Mouse (Mus musculus) intestine, embryonic 16.5 days (tissue): Measurements from ENCODE around the gene Six1. TPM values are rescaled to one million over a fixed set of nuclear protein-coding genes. Genes with fewer than 3 reads are reported as not detected.
"Not testable (repeated sequence)": the region's sequence is repeated elsewhere in the genome, so short reads cannot be mapped to it uniquely, and the experiment has no call there.

Source experiments
- ATAC-seq: fragments of 200-750 bp; cut with Nextera tagmentation; 2 replicates; pipeline ENCODE4 v1.8.0; 2017; ENCODE audit warnings: moderate TSS enrichment, moderate library complexity
- H3K27ac ChIP-seq: fragments of 300-500 bp; sonication (generic); 2 replicates; pipeline ENCODE4 v1.5.1; 2014; ENCODE audit warnings: mild to moderate bottlenecking, low read length
- H3K27me3 ChIP-seq: fragments of 300-500 bp; sonication (generic); replicated peaks from 2 replicates; pipeline ENCODE4 v1.6.1; 2014; ENCODE audit warnings: low read length, control low read depth, mixed read lengths; ENCODE audit not compliant: control insufficient read depth, insufficient read depth
- H3K36me3 ChIP-seq: fragments of 300-500 bp; sonication (generic); 2 replicates; pipeline ENCODE4 v1.6.1; 2014; ENCODE audit warnings: low read length, control low read depth; ENCODE audit not compliant: control insufficient read depth, insufficient read depth
- H3K4me1 ChIP-seq: fragments of 300-500 bp; sonication (generic); 2 replicates; pipeline ENCODE4 v1.6.1; 2014; ENCODE audit warnings: low read length, control low read depth, mixed read lengths; ENCODE audit not compliant: control insufficient read depth, insufficient read depth
- H3K4me2 ChIP-seq: fragments of 300-500 bp; sonication (generic); 2 replicates; pipeline ENCODE4 v1.6.1; 2014; ENCODE audit warnings: low read depth, low read length, control low read depth
- H3K4me3 ChIP-seq: fragments of 300-500 bp; sonication (generic); 2 replicates; pipeline ENCODE4 v1.5.1; 2014; ENCODE audit warnings: mild to moderate bottlenecking, low read length
- H3K9ac ChIP-seq: fragments of 300-500 bp; sonication (generic); 2 replicates; pipeline ENCODE4 v1.6.1; 2014; ENCODE audit warnings: low read depth, low read length
- H3K9me3 ChIP-seq: fragments of 300-500 bp; sonication (generic); 2 replicates; pipeline ENCODE4 v1.6.1; 2016; ENCODE audit warnings: low read length, control low read depth; ENCODE audit not compliant: control insufficient read depth
- WGBS: fragments of 180-500 bp; shearing (Covaris S2); extraction: QIAGEN DNeasy Blood & Tissue Kit; methylation state at CpG from one replicate; pipeline ENCODE4 v1.1.7; 2014; 5-methylcytosine and 5-hydroxymethylcytosine counted together
- polyA plus RNA-seq: library from polyadenylated mRNA; unstranded; fragments of >200 nt; fragmentation: Nextera tagmentation; extraction: Ambion mirVana; gene quantifications from 2 replicates; pipeline ENCODE4 v1.2.1, GENCODE M21; 2015

Six1 gene
- not detected in 2 replicates for polyA plus RNA-seq

DNA sequence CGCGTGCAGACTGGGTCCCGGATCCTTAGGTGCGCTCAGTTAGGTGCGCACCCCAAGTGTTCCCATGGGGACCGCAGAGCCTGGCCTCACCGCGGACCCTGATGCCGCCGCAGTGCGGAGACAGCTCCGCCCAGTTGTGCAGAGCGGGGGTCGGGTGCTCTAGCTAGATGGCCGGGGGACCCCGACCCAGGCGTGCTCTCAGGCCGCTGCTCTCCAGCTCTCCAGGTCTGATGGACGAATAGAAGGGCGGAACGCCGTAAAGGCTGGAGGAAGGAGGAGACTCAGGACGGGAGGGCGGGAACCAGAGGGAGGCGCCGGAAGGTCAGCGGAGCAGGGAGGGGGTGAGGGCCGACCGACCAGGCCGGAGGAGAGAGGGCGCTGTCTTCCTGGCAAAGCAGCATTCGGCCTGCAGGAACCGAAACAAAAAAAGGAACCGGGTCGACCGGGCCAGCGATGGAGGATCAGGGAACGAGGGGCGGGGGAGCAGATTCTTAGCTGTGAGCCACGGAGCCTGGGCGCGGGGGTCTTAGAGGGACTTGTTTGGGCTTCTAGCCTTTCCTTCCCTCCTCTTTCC, at the start of gene Six1:
TSS of gene Six1 (minus strand) at position 220 of the 574 bp plus-strand sequence.
- H3K9me3 ChIP-seq, result no peaks in the 10 kb centered on the region
- peak within 1 kb of the TSS; percentile 48; the same call in 1 of the 2 replicates for H3K9ac ChIP-seq
- no peak within 1 kb of the TSS for H3K27ac ChIP-seq
- peaks cover 14% of the 10 kb centered on the region for H3K4me1 ChIP-seq
- no peaks in the 10 kb centered on the region for H3K36me3 ChIP-seq
- WGBS, result under 1% methylated on average over 42 of the region's 42 CpGs
- peak within 1 kb of the TSS; percentile 59 for H3K4me3 ChIP-seq
- peak; percentile 90 for ATAC-seq
- peak within 1 kb of the TSS; percentile 92 for H3K4me2 ChIP-seq
- H3K27me3 ChIP-seq, result peaks cover 81% of the 10 kb centered on the region

DNA sequence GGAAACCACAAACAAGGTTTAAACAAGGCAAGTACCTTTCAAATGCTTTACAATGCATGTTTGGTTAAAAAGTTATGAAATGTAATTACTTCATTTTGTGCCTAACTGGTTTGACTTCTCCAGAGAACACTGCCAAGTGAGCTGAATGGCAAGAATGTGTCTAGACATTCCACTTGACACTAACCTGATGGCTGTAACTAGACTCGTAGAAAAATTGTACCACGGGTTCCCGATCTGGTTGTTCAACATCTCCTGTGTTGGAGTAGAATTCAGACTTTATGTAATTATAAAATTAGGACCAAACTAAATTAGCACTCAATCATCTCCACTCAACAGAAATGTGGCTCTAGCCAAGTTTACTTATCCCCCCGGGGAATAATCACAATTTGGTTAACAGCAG, 44.9 kb upstream of the Six1 start:
- no peak overlapping the region for H3K4me2 ChIP-seq
- no peaks in the 10 kb centered on the region for H3K27me3 ChIP-seq
- no peak overlapping the region for H3K4me3 ChIP-seq
- H3K4me1 ChIP-seq, result no peaks in the 10 kb centered on the region
- WGBS, result 83% methylated on average over 4 of the region's 4 CpGs
- no peak overlapping the region for H3K27ac ChIP-seq
- no peaks in the 10 kb centered on the region for H3K36me3 ChIP-seq
- ATAC-seq, result no peak
- no peak overlapping the region for H3K9ac ChIP-seq
- H3K9me3 ChIP-seq, result no peaks in the 10 kb centered on the region; the same call in 1 of the 2 replicates

DNA sequence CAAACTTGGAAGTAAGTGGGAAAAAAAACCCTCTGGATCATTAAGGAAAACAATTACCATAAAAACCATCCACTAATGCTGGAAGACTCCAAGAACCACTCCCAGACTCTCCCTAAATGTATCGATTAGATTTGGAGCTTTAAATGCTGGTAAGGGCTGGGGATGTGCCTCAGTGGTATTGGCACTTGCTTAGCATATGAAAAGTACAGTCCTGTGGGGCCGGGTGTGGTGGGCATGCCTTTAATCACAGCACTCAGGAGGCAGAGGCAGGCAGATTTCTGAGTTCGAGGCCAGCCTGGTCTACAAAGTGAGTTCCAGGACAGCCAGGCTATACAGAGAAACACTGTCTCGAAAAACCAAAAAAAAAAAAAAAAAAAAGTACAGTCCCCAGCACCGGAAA, 42.5 kb upstream of the Six1 start:
- H3K4me2 ChIP-seq, H3K36me3 ChIP-seq, H3K9me3 ChIP-seq, H3K27ac ChIP-seq, H3K4me1 ChIP-seq, H3K27me3 ChIP-seq, ATAC-seq, H3K4me3 ChIP-seq, H3K9ac ChIP-seq: not testable (repeated sequence)
- WGBS, result 93% methylated on average over 5 of the region's 5 CpGs

DNA sequence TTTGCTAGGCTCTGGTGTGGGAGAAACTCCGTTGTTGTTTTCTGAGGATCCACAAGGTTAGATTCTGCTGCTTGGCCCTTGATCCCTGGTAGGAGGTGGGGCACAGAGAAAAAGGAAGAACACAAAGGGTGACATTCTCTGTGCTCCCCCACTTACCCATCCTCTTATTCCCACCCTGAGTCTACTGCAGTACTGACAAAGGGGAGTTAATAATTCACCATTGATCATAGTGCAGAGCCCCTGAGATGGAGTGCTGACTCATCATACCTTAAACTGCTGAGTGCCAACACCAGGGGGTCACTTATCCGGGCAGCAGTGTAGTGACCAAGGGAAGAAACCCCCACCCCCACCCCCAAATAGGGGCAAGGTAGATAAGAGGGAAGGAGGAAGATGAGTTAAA, 40.9 kb upstream of the Six1 start:
- no peak overlapping the region for H3K27ac ChIP-seq
- H3K4me2 ChIP-seq, result no peak overlapping the region
- H3K36me3 ChIP-seq, result no peaks in the 10 kb centered on the region
- WGBS, result 20% methylated on average over 2 of the region's 2 CpGs
- ATAC-seq, result peak; percentile 36; the same call in 1 of the 2 replicates
- H3K9ac ChIP-seq, result no peak overlapping the region
- no peaks in the 10 kb centered on the region for H3K9me3 ChIP-seq
- no peak overlapping the region for H3K4me3 ChIP-seq
- H3K27me3 ChIP-seq, result no peaks in the 10 kb centered on the region
- H3K4me1 ChIP-seq, result no peaks in the 10 kb centered on the region

DNA sequence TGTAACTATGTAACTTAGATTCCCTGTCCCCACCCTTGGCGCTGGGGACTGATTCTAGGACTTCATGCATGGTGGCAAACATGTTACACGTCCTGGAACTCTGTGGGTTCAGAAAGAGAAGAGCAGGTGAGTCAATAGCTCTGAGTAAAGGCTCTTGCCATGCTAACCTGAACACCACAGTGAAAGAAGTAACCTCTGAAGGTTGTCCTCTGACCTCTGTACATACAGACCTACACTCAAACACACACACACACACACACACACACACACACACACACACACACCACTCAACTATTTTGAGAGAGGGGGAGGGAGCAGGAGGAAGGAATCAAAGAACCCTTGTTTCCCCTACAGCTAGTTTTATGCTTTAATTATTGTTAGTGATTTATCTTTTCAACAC, 40.5 kb upstream of the Six1 start:
- no peaks in the 10 kb centered on the region for H3K36me3 ChIP-seq
- H3K4me2 ChIP-seq, result no peak overlapping the region
- 70% methylated on average over 2 of the region's 2 CpGs for WGBS
- no peak overlapping the region for H3K4me3 ChIP-seq
- H3K4me1 ChIP-seq, result no peaks in the 10 kb centered on the region
- H3K9me3 ChIP-seq, result no peaks in the 10 kb centered on the region
- no peaks in the 10 kb centered on the region for H3K27me3 ChIP-seq
- ATAC-seq, result no peak
- H3K9ac ChIP-seq, result no peak overlapping the region
- H3K27ac ChIP-seq, result no peak overlapping the region

DNA sequence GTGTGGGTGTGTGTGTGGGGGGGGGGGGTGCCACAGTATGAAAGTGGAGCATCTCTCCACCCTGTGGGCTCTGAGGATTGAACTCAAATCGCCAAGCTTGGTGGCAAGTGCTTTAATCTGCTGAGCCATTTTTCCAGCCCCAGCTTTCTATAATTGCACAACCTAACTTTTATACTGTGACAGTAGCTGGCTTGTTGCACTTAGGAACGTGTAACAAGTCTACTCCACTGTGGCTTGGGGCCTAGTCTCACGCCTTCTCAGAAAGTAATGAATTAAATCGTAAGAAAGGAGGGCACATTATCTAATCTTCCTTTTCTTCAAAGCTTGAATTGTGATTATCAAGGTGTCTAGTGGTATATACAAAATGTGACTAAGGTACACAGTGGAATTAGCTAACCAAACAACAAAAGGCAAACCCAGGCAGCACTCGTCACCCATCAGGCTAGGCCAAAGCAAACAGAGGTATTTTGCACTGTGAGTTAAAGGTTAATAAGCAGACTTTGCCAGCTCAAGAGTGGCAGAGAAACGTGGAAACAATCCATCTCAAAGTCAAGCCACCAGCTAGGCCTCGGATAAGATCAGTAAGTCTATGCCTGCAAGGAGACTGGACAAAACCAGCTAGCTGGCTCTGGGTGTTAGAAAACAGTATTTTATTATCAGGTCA, 37.1 kb upstream of the Six1 start:
- ATAC-seq, result no peak
- Histone ChIP-seq H3K27me3 (no peaks in the 10 kb centered on the region), H3K9me3 (no peaks in the 10 kb centered on the region), H3K36me3 (no peaks in the 10 kb centered on the region), H3K27ac (no peak overlapping the region), H3K4me1 (no peaks in the 10 kb centered on the region), H3K4me2 (no peak overlapping the region), H3K9ac (no peak overlapping the region), H3K4me3 (no peak overlapping the region)
- 59% methylated on average over 7 of the region's 7 CpGs for WGBS

DNA sequence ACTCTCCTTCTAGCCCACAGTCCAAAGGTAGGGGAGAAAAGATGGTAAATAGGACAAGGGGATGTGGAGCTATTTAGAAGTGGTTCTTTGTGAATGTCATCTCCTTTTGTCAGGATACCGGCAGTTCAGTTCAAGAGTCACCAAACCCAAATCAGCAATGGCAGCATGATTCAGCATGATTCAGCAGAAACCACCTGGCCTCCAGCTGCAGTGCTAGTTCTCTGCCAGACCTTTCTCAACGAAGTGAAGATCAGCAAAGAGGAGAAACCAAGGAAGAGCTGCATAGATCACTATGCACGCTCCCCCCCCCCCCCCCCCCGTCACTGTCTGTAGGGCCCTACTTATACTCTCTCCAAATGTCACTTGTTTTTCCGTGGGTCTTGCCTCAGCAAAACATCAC, 35.2 kb upstream of the Six1 start:
- ATAC-seq, result no peak
- WGBS, result 57% methylated on average over 5 of the region's 5 CpGs
- Histone ChIP-seq H3K27me3 (no peaks in the 10 kb centered on the region), H3K4me2 (no peak overlapping the region), H3K4me3 (no peak overlapping the region), H3K4me1 (no peaks in the 10 kb centered on the region), H3K9me3 (no peaks in the 10 kb centered on the region), H3K36me3 (no peaks in the 10 kb centered on the region), H3K27ac (no peak overlapping the region), H3K9ac (no peak overlapping the region)

DNA sequence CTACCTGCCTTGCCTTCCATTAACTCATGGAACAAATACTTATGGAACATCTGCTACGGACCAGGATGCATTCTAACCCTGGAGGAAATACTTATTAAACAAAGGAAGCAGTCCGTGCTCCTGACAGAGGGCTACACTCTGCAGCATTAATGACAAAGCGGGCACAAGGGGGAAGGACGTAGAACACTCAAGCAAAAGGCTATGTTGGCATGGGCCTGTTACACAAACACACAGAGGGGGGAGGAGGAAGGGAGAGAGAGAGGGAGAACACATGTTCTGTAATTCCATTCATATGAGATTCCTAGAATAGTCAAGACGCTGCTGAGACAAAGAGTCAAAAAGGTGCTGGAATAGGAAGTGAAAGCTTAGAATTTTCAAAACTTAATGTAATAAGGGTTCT, 34.8 kb upstream of the Six1 start:
- Histone ChIP-seq H3K4me3 (no peak overlapping the region), H3K4me2 (no peak overlapping the region), H3K36me3 (no peaks in the 10 kb centered on the region), H3K27ac (no peak overlapping the region), H3K9me3 (no peaks in the 10 kb centered on the region), H3K4me1 (no peaks in the 10 kb centered on the region), H3K9ac (no peak overlapping the region), H3K27me3 (no peaks in the 10 kb centered on the region)
- no peak for ATAC-seq
- WGBS, result 62% methylated on average over 5 of the region's 5 CpGs

DNA sequence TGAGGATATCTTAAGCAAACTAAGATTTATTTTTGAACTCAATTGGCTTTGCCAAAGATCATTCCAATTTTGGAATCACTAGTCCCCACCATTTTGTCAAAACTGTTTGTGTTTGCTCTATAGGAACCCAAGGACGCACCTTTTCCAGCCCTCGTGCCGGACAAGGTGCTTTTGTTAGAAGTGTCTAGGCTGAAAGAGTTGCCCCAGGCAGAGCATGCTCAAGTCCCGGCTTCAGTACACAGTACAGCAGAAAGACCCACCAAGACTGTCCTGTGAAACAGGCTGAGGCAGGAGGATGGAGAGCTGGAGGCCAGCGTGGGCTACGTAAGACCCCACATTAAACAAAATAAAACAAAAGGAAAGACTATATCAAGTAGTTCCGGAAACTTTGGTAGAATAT, 33.4 kb upstream of the Six1 start:
- Histone ChIP-seq H3K27me3 (no peaks in the 10 kb centered on the region), H3K36me3 (no peaks in the 10 kb centered on the region), H3K4me1 (no peaks in the 10 kb centered on the region), H3K27ac (no peak overlapping the region), H3K9me3 (no peaks in the 10 kb centered on the region), H3K9ac (no peak overlapping the region), H3K4me2 (no peak overlapping the region), H3K4me3 (no peak overlapping the region)
- ATAC-seq, result no peak
- WGBS, result 89% methylated on average over 7 of the region's 7 CpGs
